Mouse (Mus musculus) heart, postnatal 0 days (tissue): ENCODE data around the gene Zmiz1.

ENCODE experiments used
- CTCF ChIP-seq: IDR thresholded peaks from 2 replicates; pipeline ENCODE4 v1.5.1; 2016; ENCODE audit warnings: antibody characterized with exemption, control low read depth, low read depth
- EP300 ChIP-seq: IDR thresholded peaks from 2 replicates; pipeline ENCODE4 v1.6.1; 2016; ENCODE audit warnings: antibody characterized with exemption, low read depth

- TF ChIP-seq CTCF (no peak), EP300 (no peak)
Observed at GRCm38 (mm10) chr14:25480916-25481666, 22.1 kb downstream of the Zmiz1 start.
